Mouse (Mus musculus) adrenal gland, postnatal 14 days (tissue): ENCODE measurements around the gene Galnt4. TPM values are rescaled to one million over a fixed set of nuclear protein-coding genes. Genes with fewer than 3 reads are reported as not detected.
A peak's percentile ranks its signal among the peaks of the same experiment; 100 is the strongest.

Source experiments
- DNase-seq: peaks from one replicate; pipeline ENCODE4 v3.0.0; 2021; ENCODE audit warnings: mixed read lengths
- total RNA-seq: library from RNA; stranded (reverse); gene quantifications from 2 replicates; pipeline ENCODE4 v1.2.3, GENCODE M21; 2021

Gene Galnt4
- total RNA-seq, 1 experiment from 2014 or later = 6.8 TPM

- no peak for DNase-seq
These were observed 7.7 kb downstream of the Galnt4 start for GRCm38 (mm10) chr10:99115471-99116236.

GRCm38 (mm10) chr10:99116237-99116632 is 8.3 kb downstream of the Galnt4 start:
- DNase-seq = no peak

DNA sequence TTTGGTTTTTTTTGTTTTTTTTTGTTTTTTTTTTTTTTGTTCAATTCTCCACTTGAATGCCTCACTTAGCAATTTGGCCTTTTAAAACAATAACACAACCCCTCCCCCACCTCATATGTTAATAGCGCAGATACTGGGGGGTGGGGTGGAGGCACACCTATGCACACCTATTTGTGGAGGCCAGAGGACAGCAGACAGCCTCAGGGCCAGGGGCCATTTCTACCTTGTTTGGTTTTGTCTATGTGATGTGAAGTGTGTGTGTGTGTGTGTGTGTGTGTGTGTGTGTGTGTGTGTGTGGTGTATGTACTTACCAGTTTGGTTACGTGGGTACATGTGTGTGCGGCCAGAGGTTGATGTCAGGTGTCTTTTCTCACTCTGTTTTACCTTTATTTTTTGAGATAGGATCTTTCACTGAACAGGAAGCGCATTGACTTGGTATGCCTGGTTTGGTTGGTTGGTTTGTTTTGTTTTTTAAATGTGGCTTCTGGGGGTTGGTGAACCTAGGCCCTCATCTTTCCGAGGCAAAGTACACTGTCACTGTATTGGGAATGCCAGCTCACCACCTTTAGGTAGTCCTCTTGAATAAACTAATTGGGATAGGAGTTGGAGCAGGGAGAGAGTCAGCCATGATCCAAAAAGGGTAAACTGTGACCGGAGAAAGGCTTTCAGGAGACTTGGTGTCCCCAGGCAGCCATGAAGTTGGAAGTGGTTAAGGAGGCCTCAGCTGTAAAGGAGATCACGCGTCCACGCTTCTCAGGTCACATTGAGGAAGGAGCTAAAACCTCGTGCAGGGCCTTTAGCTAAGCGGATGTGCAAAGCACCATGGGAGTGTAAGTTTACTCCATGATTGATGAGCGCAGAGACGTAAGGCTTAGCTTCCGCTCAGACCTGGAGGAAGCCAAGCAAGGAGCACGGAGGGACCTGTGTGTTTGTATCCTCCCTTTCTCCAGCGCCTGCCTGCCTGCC is 9.0 kb downstream of the Galnt4 start:
- DNase-seq = no peak

DNA sequence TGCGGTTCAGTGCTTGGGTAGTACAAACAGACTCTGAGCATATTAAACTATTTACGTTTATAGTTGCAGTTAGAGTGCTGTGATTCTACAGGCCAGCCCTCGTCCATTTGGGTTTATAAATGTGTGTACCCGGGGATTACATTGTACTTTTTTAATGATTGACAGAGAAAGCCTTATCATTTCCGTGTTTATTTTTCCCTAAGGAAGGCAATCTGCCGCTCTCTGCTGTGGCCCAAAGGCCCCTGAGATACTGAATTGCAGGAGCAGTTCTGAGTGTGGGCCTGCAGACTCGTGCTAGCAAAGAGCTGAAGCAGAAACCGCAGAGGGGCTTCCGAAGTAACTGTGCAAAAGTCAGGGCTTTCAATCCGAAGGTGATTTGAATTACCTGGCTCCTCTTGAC is 9.9 kb downstream of the Galnt4 start:
- no peak for DNase-seq

DNA sequence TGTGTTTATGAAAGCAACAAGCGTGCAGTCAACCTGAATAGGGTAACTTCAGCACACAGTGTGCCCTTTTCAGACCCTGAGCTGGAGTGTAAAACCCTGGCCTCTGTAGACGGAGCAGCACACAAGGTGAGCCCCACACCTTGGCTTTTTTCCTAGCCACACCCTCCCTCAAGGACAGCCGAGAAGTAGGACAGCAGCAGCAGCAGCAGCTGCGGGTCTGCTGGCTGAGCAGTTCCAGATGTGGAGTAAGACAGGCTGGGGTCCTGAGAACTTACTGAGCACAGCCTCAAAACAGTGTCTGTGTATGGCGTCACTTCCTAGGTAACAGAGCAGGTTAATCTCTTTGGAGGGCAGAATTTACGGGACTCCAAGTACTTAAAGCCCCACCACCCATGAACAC is 10.7 kb downstream of the Galnt4 start:
- no peak for DNase-seq

DNA sequence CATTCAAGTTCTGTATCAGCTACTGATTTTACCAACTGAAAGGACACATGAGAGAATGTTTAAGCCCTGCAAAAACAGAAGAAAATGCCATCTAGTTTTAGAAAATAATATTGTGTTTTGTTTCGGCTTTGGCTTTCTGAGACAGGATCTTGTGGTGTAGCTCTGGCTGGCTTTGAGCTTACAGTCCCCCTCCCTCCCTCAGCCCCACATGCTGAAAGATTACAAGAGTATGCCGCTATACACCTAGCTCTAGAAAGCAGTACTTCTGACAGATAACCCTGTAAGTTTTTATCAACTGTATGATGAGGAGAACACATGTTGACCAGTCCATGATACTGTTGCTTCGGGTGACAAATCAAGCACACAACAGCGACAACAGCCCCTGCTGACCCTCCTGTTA is 11.5 kb downstream of the Galnt4 start:
- no peak for DNase-seq

DNA sequence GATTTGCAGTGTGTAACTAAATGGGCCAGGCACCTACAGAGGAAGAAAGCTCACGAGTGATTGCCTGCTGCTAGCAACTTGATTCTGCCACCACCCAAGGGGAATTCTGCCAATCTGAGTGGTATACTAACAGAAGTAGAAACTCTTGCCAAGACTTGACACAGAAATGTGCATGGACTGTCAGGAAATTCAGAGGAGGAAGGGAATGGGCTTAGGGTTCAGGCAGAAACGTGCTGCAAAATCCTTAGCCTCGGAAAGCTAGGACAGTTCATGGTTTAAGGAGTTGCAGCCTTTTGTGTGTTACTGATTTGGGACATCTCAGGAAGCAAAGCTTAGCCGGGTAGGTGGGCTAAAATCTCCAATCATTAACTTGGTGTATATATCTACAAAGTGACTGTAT is 18.3 kb downstream of the Galnt4 start, which contains the start of gene Phxr2:
Phxr2 (minus strand) TSS at position 101 of the 400 bp plus-strand sequence.
- no peak for DNase-seq

DNA sequence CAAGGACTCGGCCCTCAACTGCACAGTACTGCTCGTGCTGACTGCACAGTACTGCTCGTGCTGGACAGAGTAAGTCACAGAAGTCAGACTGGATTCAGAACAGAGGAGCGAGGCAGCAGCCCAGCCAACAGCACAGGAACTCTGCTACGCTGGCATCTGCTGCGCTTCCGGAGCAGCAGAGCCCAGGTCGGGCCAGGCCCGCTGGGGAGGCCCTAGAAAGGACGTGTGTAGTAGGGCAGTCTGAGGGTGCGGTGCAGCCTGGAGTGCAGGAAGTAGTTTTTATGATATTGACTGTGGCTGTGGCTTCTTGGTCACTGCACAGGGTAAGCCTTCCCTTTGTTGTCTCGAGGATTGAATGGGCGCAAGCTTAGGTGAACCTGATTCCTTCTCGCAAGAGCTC is 19.0 kb downstream of the Galnt4 start:
- no peak for DNase-seq

GRCm38 (mm10) chr10:99127691-99128261 is 19.8 kb downstream of the Galnt4 start:
- DNase-seq = no peak

DNA sequence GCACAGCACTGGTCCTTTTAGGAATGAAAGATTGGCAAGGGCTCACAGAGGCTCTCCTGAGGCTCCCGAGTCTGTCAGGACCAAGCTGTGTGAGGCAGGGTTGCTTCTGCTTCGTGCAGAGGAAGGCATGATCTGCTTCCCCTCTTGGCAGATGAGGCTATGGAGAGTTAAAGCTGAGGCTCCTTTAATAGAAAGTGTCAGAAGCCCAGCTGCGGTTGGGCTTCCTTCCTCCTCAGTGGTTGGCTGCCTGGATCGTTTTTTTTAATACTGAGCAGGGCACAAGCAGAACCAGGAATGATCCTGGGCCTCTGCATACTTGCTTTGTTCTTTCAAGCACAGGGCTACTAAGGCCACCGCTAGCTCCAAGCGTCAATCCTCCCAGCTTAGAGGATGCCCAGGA is 22.7 kb downstream of the Galnt4 start:
- DNase-seq = no peak

DNA sequence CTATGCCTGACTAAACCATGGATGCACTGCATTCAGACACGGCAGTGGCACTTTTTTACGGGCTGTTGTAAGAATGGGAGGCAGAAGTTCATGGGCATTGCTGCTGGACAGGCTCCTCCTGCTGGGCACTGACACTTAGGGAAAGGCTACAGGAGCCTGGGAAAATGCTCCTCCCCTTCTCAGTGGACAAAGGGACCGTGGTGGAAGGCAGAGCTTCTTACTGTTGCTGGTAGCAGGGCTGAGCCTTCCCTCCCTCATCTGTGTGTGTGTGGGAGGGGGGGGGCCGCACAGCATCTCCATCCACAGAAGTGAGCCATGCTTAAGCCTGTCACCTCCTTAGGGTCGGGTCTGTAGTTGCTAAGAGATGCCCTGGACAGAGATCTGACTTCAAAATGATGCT is 23.3 kb downstream of the Galnt4 start:
- no peak for DNase-seq

GRCm38 (mm10) chr10:99132189-99132588 is 24.2 kb downstream of the Galnt4 start:
- no peak for DNase-seq

DNA sequence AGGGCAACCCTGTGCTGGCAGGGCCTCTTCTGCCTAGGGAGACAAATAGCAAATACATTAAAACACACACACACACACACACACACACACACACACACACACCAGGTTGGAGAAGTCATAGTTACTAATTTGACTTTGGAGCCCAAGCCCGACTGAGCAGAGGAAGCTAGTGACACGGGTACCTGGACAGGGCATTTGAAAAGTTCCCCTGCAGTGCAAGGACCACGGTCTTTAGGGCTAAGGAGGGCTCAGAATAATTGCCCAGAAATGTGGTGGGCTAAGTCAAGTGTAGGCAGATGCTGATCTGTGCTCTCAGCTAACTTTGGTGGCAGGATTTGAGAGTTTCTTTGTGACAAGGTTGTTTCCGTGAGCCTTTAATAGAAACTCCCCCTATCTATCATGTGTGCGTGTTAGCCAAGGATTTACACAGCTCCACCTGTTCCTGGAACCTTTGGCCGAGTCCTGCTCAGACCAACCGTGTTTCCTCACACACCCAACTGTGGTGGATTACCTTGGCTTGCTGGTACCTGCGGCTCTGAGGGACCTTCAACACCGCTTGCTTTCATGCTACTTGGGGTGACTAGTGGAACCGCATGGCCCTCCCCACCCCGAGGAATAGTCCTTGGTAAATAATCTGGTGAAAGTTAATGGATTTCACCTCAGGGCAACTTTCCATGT is 24.8 kb downstream of the Galnt4 start:
- DNase-seq = no peak

GRCm38 (mm10) chr10:99133321-99133875 is 25.4 kb downstream of the Galnt4 start:
- no peak for DNase-seq

DNA sequence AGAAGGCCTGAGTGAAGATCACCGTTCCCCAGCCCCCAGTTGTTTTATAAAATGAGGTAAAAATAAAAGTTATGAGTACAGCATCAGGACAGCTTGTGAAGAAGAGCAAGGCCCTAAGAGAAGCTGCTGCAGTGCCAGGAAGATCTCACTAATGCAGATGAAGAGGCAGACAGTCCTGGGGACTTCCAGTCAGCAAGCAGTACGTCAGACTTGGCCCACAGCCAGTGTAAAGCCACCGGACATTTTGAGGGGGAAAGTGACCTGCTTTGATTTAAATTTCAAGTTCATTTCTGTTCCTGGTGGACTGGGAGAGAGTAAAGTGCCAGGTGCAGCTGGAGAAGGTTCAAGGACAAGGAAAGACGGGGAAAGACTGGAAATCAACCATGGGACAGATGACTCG is 28.4 kb downstream of the Galnt4 start:
- DNase-seq = peak; percentile 63

GRCm38 (mm10) chr10:99145611-99146010 is 37.7 kb downstream of the Galnt4 start:
- DNase-seq = no peak

- DNase-seq = no peak
These were observed 38.6 kb downstream of the Galnt4 start for GRCm38 (mm10) chr10:99146596-99146995.

DNA sequence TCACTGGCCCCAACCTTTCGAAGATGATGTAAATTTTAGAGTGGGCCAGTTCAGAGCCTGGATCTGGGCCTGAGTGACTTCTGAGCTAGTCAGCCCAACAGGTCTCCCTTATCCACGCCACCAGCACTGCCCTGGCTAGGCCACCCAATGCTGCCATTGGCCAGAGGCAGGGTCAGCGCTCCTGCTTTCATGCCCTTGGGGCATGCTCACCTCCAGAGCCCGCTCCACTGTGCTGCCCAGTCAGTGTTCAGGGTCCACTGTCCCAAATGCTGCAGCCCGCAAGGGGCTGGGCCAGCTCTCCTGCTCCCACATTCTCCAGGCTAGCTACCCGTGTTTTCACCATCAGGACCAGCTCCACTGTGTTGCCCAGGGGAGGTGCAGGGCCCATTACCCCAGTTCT is 42.1 kb downstream of the Galnt4 start:
- no peak for DNase-seq

- no peak for DNase-seq
These were observed 43.6 kb downstream of the Galnt4 start for GRCm38 (mm10) chr10:99151580-99151979.

GRCm38 (mm10) chr10:99152063-99152462 is 44.1 kb downstream of the Galnt4 start:
- peak; percentile 64 for DNase-seq

- DNase-seq = no peak
These were observed 46.7 kb downstream of the Galnt4 start for GRCm38 (mm10) chr10:99154635-99155034.

- DNase-seq = no peak
These were observed 48.8 kb downstream of the Galnt4 start for GRCm38 (mm10) chr10:99156808-99157207.
